Mouse (Mus musculus) hindbrain, embryonic 16.5 days (tissue): ENCODE measurements around the gene Igf2r. TPM values are rescaled to one million over a fixed set of nuclear protein-coding genes. Genes with fewer than 3 reads are reported as not detected.

Experiments used
- ATAC-seq: fragments of 200-750 bp; cut with Nextera tagmentation; 2 replicates; pipeline ENCODE4 v1.8.0; 2017; ENCODE audit warnings: moderate TSS enrichment, moderate library complexity
- H3K27ac ChIP-seq: fragments of 300-500 bp; sonication (generic); 2 replicates; pipeline ENCODE4 v1.5.1; 2014; ENCODE audit warnings: low read depth, mild to moderate bottlenecking, control low read depth, low read length, moderate library complexity
- H3K27me3 ChIP-seq: fragments of 300-500 bp; sonication (generic); replicated peaks from 2 replicates; pipeline ENCODE4 v1.6.1; 2014; ENCODE audit warnings: low read length; ENCODE audit not compliant: control insufficient read depth, insufficient read depth
- H3K36me3 ChIP-seq: fragments of 300-500 bp; sonication (generic); 2 replicates; pipeline ENCODE4 v1.6.1; 2014; ENCODE audit warnings: mild to moderate bottlenecking, low read length, moderate library complexity, mixed read lengths; ENCODE audit not compliant: control insufficient read depth, insufficient read depth
- H3K4me1 ChIP-seq: fragments of 300-500 bp; sonication (generic); 2 replicates; pipeline ENCODE4 v1.6.1; 2014; ENCODE audit warnings: low read depth, low read length; ENCODE audit not compliant: control insufficient read depth, insufficient read depth
- H3K4me2 ChIP-seq: fragments of 300-500 bp; sonication (generic); 2 replicates; pipeline ENCODE4 v1.6.1; 2014; ENCODE audit warnings: mild to moderate bottlenecking, low read length, control low read depth, moderate library complexity
- H3K4me3 ChIP-seq: fragments of 300-500 bp; sonication (generic); 2 replicates; pipeline ENCODE4 v1.5.1; 2014; ENCODE audit warnings: mild to moderate bottlenecking, low read length, control low read depth, moderate library complexity
- H3K9ac ChIP-seq: fragments of 300-500 bp; sonication (generic); 2 replicates; pipeline ENCODE4 v1.6.1; 2014; ENCODE audit warnings: low read depth, mild to moderate bottlenecking, control low read depth, low read length, moderate library complexity
- H3K9me3 ChIP-seq: fragments of 300-500 bp; sonication (generic); 2 replicates; pipeline ENCODE4 v1.6.1; 2014; ENCODE audit warnings: mild to moderate bottlenecking, low read length, moderate library complexity; ENCODE audit not compliant: control insufficient read depth
- WGBS: fragments of 180-500 bp; shearing (Covaris S2); extraction: QIAGEN DNeasy Blood & Tissue Kit; methylation state at CpG from one replicate; pipeline ENCODE4 v1.1.7; 2014; 5-methylcytosine and 5-hydroxymethylcytosine counted together
- polyA plus RNA-seq: library from polyadenylated mRNA; unstranded; fragments of >200 nt; fragmentation: Nextera tagmentation; extraction: Ambion mirVana; gene quantifications from 2 replicates; pipeline ENCODE4 v1.2.1, GENCODE M21; 2015

Igf2r gene
- polyA plus RNA-seq, 1 experiment from 2014 or later, result 6.4 TPM

DNA sequence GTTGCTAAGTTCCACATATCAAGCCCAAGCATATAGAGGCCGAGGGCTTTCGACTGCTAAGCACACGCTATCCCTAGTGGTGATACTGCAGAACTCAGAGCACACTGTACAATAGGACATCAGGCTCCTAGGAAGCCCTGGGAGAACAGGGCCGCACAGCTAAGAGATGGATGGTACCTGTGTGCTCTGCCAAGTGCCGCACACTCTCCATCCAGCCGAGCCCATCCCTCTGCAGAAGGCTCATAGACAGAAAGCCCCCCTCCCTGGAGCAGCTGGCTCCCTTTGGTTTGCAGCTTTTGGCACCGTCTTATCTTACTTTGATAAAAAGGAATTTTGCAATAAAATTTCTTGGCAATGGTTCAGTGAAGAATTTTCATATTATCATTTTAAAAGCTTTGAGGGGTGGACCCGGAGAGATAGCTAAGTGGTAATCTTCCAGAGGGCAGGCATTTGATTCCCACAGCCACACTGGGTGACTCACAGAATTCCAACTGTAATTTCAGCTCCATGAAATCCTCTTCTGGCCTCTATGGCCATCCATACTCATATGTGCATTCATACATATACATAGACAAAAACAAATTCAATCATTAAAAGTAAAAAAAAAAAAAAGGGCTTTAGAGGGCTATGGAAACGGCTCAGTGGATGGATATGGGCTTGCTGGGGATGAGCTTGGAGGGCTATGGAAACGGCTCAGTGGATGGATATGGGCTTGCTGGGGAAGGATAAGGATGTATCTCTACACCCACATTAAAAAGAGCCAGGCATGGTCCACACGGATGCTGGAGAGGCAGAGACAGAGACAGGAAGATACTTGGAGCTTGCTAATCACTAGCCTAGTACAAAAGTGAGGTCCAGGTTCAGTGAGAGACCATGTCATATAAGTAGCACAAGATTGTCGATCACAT lies 30.2 kb upstream of the Igf2r start:
- Histone ChIP-seq H3K4me1 (no peaks in the 10 kb centered on the region), H3K36me3 (no peaks in the 10 kb centered on the region), H3K27ac (no peak overlapping the region), H3K9ac (no peak overlapping the region), H3K27me3 (no peaks in the 10 kb centered on the region), H3K4me3 (no peak overlapping the region), H3K9me3 (no peaks in the 10 kb centered on the region), H3K4me2 (no peak overlapping the region)
- WGBS, result 82% methylated on average over 12 of the region's 12 CpGs
- peak; percentile 56; the same call in 1 of the 2 replicates for ATAC-seq

DNA sequence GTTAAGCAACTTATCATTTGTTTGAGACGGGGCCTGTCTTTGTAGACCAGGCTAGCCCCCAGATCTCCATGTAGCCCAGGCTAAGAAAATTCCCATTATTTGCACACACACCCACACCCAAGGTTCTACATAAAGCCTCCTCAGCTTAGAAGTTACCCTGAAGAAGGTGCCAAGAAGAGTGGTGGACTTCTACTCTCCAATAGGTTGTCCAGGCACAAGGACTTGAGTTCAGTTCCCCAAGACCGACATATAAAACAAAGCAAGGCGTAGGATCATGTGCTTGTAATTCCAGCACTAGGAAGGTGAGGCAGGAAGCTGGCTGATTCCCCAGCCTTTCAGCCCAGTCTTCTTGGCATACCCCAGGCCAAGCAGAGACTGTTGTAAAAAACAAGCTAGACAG lies 29.1 kb upstream of the Igf2r start:
- H3K36me3 ChIP-seq, result no peaks in the 10 kb centered on the region
- ATAC-seq, result no peak
- H3K4me2 ChIP-seq, result no peak overlapping the region
- no peaks in the 10 kb centered on the region for H3K27me3 ChIP-seq
- 0 out of 2 replicates have a peak, but pooled peaks cover 6% of the 10 kb centered on the region for H3K4me1 ChIP-seq
- no peak overlapping the region for H3K27ac ChIP-seq
- no peak overlapping the region for H3K4me3 ChIP-seq
- no peak overlapping the region for H3K9ac ChIP-seq
- no peaks in the 10 kb centered on the region for H3K9me3 ChIP-seq
- 97% methylated on average over 3 of the region's 3 CpGs for WGBS

DNA sequence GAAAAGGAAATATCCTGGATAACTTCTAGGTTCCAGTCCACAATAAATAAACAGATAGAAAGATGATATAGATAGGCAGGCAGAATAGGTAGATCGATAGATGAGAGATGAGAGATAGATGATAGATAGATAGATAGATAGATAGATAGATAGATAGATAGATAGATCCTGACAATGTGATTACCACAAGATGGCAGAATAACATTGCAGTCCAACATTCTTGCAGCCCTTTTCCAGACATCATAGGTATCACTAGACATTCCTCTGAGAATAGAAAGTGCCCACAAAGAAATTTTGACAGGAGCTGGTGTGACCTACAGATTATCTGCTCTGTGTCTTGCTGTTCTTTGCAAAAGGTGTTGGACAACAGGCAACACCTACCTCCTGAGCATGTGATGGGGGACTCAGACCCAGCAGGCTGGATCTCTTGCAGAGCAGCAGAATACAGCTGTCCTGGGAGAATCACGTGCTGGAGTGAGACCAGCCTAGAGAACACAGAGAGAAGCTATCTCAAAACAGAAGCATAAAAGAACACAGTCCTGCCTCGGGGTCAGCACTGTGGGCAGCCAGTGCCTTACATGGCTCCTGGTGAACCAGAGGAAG lies 28.1 kb upstream of the Igf2r start:
- Histone ChIP-seq H3K4me2 (no peak overlapping the region), H3K4me1 (peaks cover 6% of the 10 kb centered on the region; the same call in 1 of the 2 replicates), H3K27me3 (no peaks in the 10 kb centered on the region), H3K9me3 (no peaks in the 10 kb centered on the region), H3K36me3 (no peaks in the 10 kb centered on the region), H3K9ac (no peak overlapping the region), H3K4me3 (no peak overlapping the region), H3K27ac (no peak overlapping the region)
- WGBS, result 80% methylated on average over 3 of the region's 3 CpGs
- ATAC-seq, result no peak

DNA sequence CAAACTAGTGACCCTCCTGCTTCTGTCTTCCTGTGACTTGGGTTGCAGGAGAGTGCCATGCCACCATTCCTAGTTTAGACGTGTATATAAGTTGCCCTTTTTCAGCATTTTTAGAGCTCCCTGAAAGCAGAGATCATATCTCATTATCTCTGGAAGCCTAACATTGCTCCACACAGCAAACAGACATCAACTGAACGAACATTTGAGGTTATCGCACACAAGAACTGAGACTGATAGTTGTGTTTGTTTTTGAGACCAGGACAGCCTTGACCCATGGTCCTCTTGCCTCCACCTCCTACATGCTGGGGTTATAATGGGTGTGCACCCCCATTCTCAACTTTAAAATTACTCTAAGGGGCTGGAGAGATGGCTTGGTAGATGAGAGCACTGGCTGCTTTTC lies 27.2 kb upstream of the Igf2r start:
- H3K27ac ChIP-seq, result no peak overlapping the region
- no peaks in the 10 kb centered on the region for H3K9me3 ChIP-seq
- WGBS, result 82% methylated on average over 3 of the region's 3 CpGs
- H3K4me3 ChIP-seq, result no peak overlapping the region
- peaks cover 6% of the 10 kb centered on the region; the same call in 1 of the 2 replicates for H3K4me1 ChIP-seq
- no peak overlapping the region for H3K9ac ChIP-seq
- no peaks in the 10 kb centered on the region for H3K36me3 ChIP-seq
- H3K4me2 ChIP-seq, result no peak overlapping the region
- H3K27me3 ChIP-seq, result no peaks in the 10 kb centered on the region
- ATAC-seq, result no peak

DNA sequence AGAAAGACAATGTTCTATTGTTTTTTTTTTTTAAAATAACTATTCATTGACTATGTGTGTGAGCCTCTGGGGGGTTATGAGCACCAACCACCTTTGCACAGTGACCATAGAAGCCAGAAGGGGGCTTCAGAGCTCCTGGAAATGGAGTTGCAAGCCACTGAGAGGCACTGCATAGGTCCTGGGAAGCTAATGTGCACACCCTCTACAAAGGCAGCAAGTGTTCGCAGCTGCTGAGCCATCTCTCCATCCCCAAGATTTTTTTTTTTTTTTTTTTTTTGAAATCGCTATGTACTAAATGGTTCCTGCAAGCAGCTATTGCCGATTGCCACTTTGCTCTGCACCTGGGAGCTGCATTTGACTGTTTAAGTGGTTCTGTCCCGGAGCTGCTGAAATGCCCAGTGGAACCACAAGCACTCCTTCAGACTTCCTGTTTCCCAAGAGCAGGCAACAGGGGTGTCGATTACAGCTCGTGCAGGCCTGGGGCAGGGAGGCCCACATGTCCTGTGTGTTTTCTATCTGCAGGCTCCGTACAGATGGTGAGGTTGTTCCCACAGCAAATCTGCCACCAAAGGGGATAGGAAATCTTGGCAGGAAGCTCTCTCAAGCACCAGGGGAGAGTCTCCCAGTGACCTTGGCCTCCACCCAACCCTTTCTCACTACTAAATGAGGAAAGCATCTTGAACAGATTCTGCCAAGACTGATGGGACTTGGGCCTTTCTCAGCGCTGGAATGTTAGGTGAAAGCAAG lies 24.4 kb upstream of the Igf2r start:
- ATAC-seq, result 0 out of 2 replicates have a peak, but pooled peaks have one; percentile 24
- Histone ChIP-seq H3K27ac (0 out of 2 replicates have a peak overlapping the region, but pooled peaks have one; percentile 26), H3K9ac (no peak overlapping the region), H3K4me1 (peaks cover 15% of the 10 kb centered on the region), H3K36me3 (no peaks in the 10 kb centered on the region), H3K4me2 (no peak overlapping the region), H3K9me3 (no peaks in the 10 kb centered on the region), H3K4me3 (no peak overlapping the region), H3K27me3 (no peaks in the 10 kb centered on the region)
- 55% methylated on average over 8 of the region's 8 CpGs for WGBS

DNA sequence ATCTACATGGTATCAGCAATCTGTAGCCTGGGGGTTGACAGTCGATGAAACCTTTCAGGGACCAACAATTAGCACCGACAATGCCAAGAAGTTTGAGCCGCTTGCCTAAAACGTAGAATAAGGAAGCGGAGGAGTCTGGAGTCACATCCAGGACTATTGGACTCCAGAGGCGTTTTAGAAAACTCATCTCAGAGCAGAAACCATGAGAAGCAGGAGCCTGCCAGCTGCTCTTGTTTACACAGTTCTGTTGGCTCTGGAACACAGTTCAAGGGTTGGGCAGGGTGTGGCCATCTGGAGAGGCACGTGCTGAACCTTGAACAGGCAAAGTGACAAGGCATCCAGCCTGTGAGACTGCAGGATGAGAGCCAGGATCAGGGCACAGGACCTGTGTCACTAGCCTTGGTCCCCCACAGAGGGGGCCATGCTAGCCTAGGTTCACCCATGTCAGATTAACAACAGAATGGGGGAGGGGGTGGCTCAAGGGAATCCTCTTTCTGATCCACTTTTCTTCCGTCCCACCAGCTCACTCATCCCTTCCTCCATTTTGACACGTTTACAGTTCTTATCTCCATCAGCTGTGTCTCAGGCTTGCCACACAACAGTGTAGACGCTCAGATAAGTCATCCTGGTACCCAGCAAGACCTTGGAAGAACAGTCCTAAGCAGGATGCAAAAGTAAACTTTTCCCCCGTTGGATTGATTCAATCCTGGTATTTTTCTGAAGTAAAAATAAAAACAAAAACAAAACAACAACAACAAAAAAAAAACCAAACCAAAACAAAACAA lies 23.1 kb upstream of the Igf2r start:
- Histone ChIP-seq H3K4me2 (no peak overlapping the region), H3K9ac (no peak overlapping the region), H3K9me3 (no peaks in the 10 kb centered on the region), H3K36me3 (no peaks in the 10 kb centered on the region), H3K27me3 (no peaks in the 10 kb centered on the region), H3K4me3 (no peak overlapping the region), H3K27ac (no peak overlapping the region), H3K4me1 (peaks cover 15% of the 10 kb centered on the region)
- 69% methylated on average over 11 of the region's 11 CpGs for WGBS
- ATAC-seq, result no peak

DNA sequence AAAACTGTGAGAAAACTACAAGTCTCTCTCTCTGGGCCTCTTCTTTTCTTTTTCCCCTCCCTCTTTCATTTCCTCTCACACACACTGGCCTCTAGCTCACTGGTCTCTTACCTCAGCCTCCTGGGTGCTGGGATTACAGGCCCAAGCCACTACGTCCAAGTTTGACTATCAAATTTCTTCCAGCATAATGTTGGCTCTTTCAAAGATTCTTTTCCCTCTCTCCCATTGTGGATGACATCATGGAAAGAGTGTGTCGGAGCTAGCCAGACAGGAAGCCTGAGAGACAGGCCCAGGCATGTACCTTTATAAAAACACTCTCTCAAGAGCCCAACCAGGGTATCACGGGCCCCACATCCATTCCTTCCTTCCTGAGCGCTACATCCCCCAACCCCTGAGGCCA lies 22.0 kb upstream of the Igf2r start:
- Histone ChIP-seq H3K4me2 (no peak overlapping the region), H3K36me3 (no peaks in the 10 kb centered on the region), H3K9me3 (no peaks in the 10 kb centered on the region), H3K4me3 (no peak overlapping the region), H3K27ac (peak overlapping the region; percentile 76), H3K4me1 (peaks cover 15% of the 10 kb centered on the region), H3K9ac (no peak overlapping the region), H3K27me3 (no peaks in the 10 kb centered on the region)
- WGBS, result 60% methylated on average over 4 of the region's 4 CpGs
- ATAC-seq, result no peak

DNA sequence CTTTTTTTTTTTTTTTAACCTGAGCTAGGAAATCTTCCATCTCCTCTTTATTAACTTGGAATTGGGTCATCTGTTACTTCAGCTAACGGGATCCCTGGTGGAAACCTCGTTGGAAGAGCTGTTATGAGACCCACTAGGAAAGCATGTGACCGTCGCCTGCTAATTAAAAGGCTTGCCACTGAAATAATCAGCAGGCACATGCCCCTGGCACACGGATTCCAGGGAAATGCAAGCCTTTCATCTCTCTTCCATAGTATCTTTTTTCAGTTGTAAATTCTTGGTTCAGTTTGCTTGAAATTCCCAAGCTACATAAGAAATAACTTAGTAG lies 21.6 kb upstream of the Igf2r start:
- H3K27ac ChIP-seq, result peak overlapping the region; percentile 76
- H3K4me2 ChIP-seq, result no peak overlapping the region
- H3K9ac ChIP-seq, result no peak overlapping the region
- ATAC-seq, result peak; percentile 66
- H3K27me3 ChIP-seq, result no peaks in the 10 kb centered on the region
- no peaks in the 10 kb centered on the region for H3K36me3 ChIP-seq
- no peak overlapping the region for H3K4me3 ChIP-seq
- H3K4me1 ChIP-seq, result peaks cover 15% of the 10 kb centered on the region
- no peaks in the 10 kb centered on the region for H3K9me3 ChIP-seq
- WGBS, result 24% methylated on average over 5 of the region's 5 CpGs
